Mouse (Mus musculus) liver, postnatal 0 days (tissue): ENCODE data around the gene Appl2.

ENCODE experiments used
- CTCF ChIP-seq: sonication (generic); IDR thresholded peaks from 2 replicates; pipeline ENCODE4 v1.5.1; 2016; ENCODE audit warnings: antibody characterized with exemption, low read depth
- EP300 ChIP-seq: IDR thresholded peaks from 2 replicates; pipeline ENCODE4 v1.6.1; 2016; ENCODE audit warnings: antibody characterized with exemption, low read depth, mild to moderate bottlenecking

GRCm38 (mm10) chr10:83610518-83610917, 38.0 kb downstream of the Appl2 start:
- TF ChIP-seq CTCF (no peak), EP300 (no peak)
